Mouse (Mus musculus): ENCODE measurements around the gene Dmrt1.
A peak's percentile ranks its signal among the peaks of the same experiment; 100 is the strongest.

Gene Dmrt1

GRCm38 (mm10) chr19:25622291-25623251 is 117.2 kb downstream of the Dmrt1 start:
- peak; percentile 57 for DNase-seq (ENCODE audit: low read depth, low spot score)

DNA sequence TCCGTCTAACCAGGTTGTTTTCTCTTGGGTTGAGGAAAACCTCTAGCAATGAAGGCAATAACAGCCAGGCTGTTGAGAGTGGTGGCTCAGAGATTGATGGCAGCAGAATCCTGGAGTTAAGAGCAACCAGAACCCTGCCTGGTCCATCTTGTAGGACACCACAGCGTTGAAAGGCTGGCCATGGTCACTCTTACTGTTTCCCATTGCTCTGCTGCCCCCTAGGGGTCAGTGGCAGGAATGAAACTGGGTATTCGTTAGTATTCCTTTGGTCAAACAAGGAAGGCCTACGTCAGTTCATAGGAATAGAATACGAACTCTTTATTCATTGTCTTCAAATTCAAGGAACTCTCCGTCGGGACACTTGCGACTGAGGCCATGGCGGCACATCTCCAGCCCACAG is 123.1 kb downstream of the Dmrt1 start:
- DNase-seq (ENCODE audit: low read depth, low spot score), result peak; percentile 64

DNA sequence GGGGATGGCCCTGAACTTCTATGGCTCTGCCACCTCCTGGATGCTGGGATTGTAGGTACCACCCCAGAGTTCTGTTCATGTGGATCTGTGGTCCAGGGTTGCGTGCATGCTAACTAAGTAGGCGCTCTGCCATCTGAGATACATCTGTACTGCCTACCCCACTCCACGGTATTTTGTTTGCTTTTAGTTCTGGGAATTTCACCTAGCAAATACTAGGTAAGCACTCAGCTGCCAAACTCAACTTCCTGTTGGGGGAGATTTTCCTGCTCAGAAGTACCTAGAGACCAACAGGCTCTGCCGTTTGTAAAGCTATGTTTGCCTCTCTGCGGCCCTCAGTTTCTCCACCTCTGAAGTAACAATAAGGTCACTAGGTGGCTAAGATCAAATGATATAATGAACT is 129.7 kb downstream of the Dmrt1 start:
- DNase-seq (ENCODE audit: low read depth, low spot score), result no peak

DNA sequence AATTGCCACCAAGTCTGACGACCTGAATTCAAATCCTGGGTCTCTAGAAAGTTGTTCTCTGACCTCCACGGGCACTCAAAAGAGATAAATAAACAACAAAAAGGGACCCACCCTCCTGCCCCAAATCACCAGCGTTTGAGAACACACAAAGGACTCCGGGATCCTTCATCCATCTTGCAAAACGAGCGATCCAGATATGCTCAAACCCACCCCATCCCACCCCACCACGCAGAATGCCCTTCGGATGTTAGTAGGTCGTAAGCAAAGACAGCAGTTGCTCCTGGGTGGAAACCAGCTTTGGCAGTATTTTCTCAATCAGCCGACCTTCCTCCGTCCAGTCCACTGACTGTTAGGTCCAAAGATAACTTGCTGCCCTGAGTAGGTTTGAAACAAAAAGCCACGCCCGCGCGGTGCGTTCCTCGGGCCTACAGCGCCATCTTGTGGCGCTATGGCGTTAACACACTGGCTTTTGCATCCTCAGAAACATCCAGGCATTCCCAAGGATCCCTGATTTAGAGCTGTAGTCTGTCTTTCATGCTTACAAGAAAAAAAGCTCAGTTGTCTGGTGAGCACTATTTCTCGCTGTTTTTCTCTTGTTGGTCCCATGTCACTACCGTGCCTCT is 130.3 kb downstream of the Dmrt1 start:
- peak; percentile 82 for DNase-seq (ENCODE audit: low read depth, low spot score)

DNA sequence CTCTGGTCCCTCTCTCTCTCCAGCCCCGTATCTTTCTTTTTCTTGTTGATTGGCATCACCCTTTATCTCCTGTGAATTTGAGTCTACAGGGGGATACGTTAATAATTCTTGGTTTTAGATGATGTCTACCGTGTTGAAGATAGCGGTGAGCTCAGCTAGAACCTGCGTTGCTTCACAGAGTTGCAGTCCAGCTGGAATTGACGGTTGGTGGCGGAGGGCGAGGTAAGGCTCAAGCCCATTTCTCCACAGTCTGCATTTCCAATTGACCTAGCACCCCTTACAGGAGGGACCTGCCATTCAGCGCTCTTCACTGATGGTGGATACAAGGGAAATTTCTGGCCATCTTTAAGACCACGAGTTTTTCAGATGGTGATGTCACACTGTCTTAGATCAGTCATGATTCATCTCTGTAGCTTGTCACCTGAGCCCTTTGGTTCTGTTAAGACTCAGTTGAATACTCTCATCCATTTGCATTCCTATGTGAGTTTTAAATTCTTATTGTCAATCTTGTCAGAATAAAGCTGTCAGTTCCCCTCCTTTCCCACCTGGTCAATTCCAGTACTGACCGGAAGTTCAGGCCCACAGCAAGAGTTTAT is 133.4 kb downstream of the Dmrt1 start:
- DNase-seq (ENCODE audit: low read depth, low spot score), result no peak

- DNase-seq (ENCODE audit: low read depth, low spot score), result no peak
These were observed 136.4 kb downstream of the Dmrt1 start for GRCm38 (mm10) chr19:25641786-25642185.

DNA sequence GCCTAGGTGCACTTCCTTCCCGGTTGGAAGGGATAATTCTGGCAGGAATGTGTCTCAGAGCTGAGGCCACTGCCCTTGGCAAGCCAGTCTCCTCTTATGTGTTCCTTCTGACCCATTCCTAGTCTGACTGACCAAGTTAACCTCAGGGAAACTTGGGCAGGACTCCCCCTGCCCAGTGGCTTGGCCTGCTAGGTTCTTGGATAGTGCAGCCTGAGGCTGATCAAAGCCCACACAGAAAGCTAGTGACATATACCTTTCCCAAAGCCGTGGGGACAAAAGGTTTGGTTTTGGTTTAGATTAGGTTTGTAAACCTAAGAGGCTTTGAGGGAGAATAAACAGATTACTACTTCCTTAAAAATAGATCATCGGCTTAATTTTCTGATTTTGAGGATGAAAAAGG is 141.7 kb downstream of the Dmrt1 start:
- DNase-seq (ENCODE audit: low read depth, low spot score), result no peak

GRCm38 (mm10) chr19:25648701-25649100 is 143.3 kb downstream of the Dmrt1 start:
- DNase-seq (ENCODE audit: low read depth, low spot score), result no peak

- no peak for DNase-seq (ENCODE audit: low read depth, low spot score)
These were observed 145.1 kb downstream of the Dmrt1 start for GRCm38 (mm10) chr19:25650474-25650873.

DNA sequence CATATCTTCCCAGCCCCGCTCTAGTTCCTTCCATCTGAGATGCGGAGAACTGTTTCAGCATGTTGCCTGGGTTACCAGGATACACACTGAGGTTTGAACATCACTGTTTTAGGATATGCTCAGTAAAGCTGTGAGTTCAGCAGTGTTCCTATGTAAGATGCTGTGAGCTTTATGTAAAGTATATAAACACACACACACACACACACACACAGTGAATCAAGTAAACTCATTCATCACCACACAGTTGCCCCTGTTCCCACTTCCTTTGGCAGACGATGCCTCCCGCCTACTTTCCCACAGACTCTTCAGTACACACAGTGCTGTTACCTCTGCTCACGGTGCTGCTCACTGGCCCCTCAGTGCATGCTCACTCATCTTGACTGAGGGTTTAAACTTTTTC is 147.1 kb downstream of the Dmrt1 start:
- no peak for DNase-seq (ENCODE audit: low read depth, low spot score)

Data from embryo, embryonic 11.5 days (tissue).